Comparison of ENCODE assay signal across 10 mouse cellular contexts in genomic region chr17:79746146-79746591, GRCm38 (mm10). TPM values are rescaled to one million over a fixed set of nuclear protein-coding genes. Genes with fewer than 3 reads are reported as not detected.
DNase-seq lines count a peak whose midpoint lies in the region; ATAC-seq and TF ChIP-seq lines count a peak whose summit lies in the region.
"Had no signal": no experiment of that assay in that cellular context is flagged by ENCODE, and none has a peak within 500 bp of the region (broad histone marks: within the 10 kb centered on the region; RNA-seq: fewer than 3 reads in every experiment).

No protein-coding gene starts in this region.

- peak; percentile 39 for DNase-seq in heart, postnatal 0 days (ENCODE audit: low spot score)
- DNase-seq in heart, adult 8-10 months (ENCODE audit: low spot score), result no peak
- peak; percentile 92 for DNase-seq in Muller cell, postnatal 12 days (ENCODE audit: inconsistent ontology term)
- DNase-seq in fibroblast of lung, adult 2 months (ENCODE audit: low read depth), result peak; percentile 93
- peak; percentile 68 for DNase-seq in lung, postnatal 10 days
- DNase-seq in cerebellum, adult 18-20 months, result no peak
- DNase-seq in thymus, adult 18-20 months, result no peak

- H3K36me3 ChIP-seq in heart, postnatal 0 days (replicated peaks; ENCODE audit: control insufficient read depth, insufficient read depth, low read length), result no peaks in the 10 kb centered on the region
- H3K36me3 ChIP-seq in heart, embryonic 11.5 days (ENCODE audit: control insufficient read depth, insufficient read depth, low read length), result no peaks in the 10 kb centered on the region
- H3K36me3 ChIP-seq: embryonic facial prominence, embryonic 13.5 days had no signal

- no peak overlapping the region for H3K4me3 ChIP-seq in heart, postnatal 0 days (ENCODE audit: low read depth, low read length)
- H3K4me3 ChIP-seq in heart, embryonic 11.5 days (ENCODE audit: low read depth, low read length), result no peak overlapping the region
- H3K4me3 ChIP-seq: embryonic facial prominence, embryonic 13.5 days had no signal

- TF ChIP-seq EP300 in heart, postnatal 0 days (IDR thresholded peaks at IDR 0.05; ENCODE audit: low read depth), result no peak

- 28% methylated on average over 3 of the region's 3 CpGs for WGBS in heart, postnatal 0 days
- 27% methylated on average over 3 of the region's 3 CpGs for WGBS in heart, embryonic 11.5 days (ENCODE audit: insufficient replicate concordance)

- no peak for TF ChIP-seq CTCF in heart, postnatal 0 days (IDR thresholded peaks at IDR 0.05; ENCODE audit: low read depth)

- no peak overlapping the region for H3K4me2 ChIP-seq in heart, postnatal 0 days (ENCODE audit: low read depth, low read length)
- H3K4me2 ChIP-seq in heart, embryonic 11.5 days, result no peak overlapping the region
- H3K4me2 ChIP-seq: embryonic facial prominence, embryonic 13.5 days had no signal

- H3K9ac ChIP-seq in heart, postnatal 0 days (replicated peaks; ENCODE audit: low read depth, low read length), result no peak overlapping the region
- no peak overlapping the region; the same call in 1 of the 2 replicates for H3K9ac ChIP-seq in heart, embryonic 11.5 days (ENCODE audit: low read depth, low read length)
- H3K9ac ChIP-seq: embryonic facial prominence, embryonic 13.5 days had no signal

- H3K4me1 ChIP-seq in heart, postnatal 0 days (ENCODE audit: control insufficient read depth, insufficient read depth), result no peaks in the 10 kb centered on the region
- peaks cover 9% of the 10 kb centered on the region; the same call in 1 of the 2 replicates for H3K4me1 ChIP-seq in heart, embryonic 11.5 days (ENCODE audit: control insufficient read depth, insufficient read depth, low read length)

- H3K27me3 ChIP-seq in heart, postnatal 0 days (ENCODE audit: control insufficient read depth, insufficient read depth, low read length), result no peaks in the 10 kb centered on the region
- H3K27me3 ChIP-seq in heart, embryonic 11.5 days (ENCODE audit: control insufficient read depth, insufficient read depth, low read length), result no peaks in the 10 kb centered on the region
- H3K27me3 ChIP-seq: embryonic facial prominence, embryonic 13.5 days had no signal

- ATAC-seq in heart, postnatal 0 days (ENCODE audit: insufficient read depth, low read depth), result peak; percentile 36
- ATAC-seq in heart, embryonic 11.5 days (replicated peaks; ENCODE audit: insufficient number of reproducible peaks, low FRiP score, low TSS enrichment), result no peak

- H3K9me3 ChIP-seq in heart, postnatal 0 days (replicated peaks; ENCODE audit: control insufficient read depth, low read length), result peaks cover 4% of the 10 kb centered on the region; the same call in 1 of the 2 replicates
- peaks cover 2% of the 10 kb centered on the region; the same call in 1 of the 2 replicates for H3K9me3 ChIP-seq in heart, embryonic 11.5 days (replicated peaks; ENCODE audit: control insufficient read depth, low read length)
- H3K9me3 ChIP-seq: embryonic facial prominence, embryonic 13.5 days had no signal

- no peak overlapping the region for H3K27ac ChIP-seq in heart, postnatal 0 days (ENCODE audit: low read depth)
- no peak overlapping the region for H3K27ac ChIP-seq in heart, embryonic 11.5 days (ENCODE audit: low read depth, low read length)
- H3K27ac ChIP-seq: embryonic facial prominence, embryonic 13.5 days had no signal

RNA-seq across cellular contexts. Expression of gene Cyp1b1, which starts 31.3 kb away (rescaled TPM):
- total RNA-seq in heart, postnatal 0 days (2014; rRNA removed; ENCODE audit: low replicate concordance), result 4.4 and 12.5 TPM in 2 replicates
- 2.0 and 2.4 TPM in 2 replicates for polyA plus RNA-seq in heart, postnatal 0 days (2015; fragmentation: Nextera tagmentation; extraction: Ambion mirVana)
- total RNA-seq in heart, adult 8-10 months (2022), result 1 to 10 TPM; 3.7 to 7.4 (median 4.5) TPM
- polyA plus RNA-seq in heart, embryonic 11.5 days (2014; fragmentation: Nextera tagmentation; extraction: Ambion mirVana), result 2.1 TPM in 2 replicates
- total RNA-seq: megakaryocyte progenitor cell, adult 5-6 weeks had no signal

Comparison
In these comparisons a context has a peak if more than half of its experiments do, and no peak if none do; other contexts are left out.
1. DNase-seq: peak in heart, postnatal 0 days (single experiment), Muller cell, postnatal 12 days (single experiment), fibroblast of lung, adult 2 months (single experiment) and lung, postnatal 10 days (single experiment); none in heart, adult 8-10 months (single experiment), cerebellum, adult 18-20 months (0 of 2) and thymus, adult 18-20 months (0 of 2).